Mouse (Mus musculus) cerebellum, postnatal 14 days (tissue): ENCODE measurements at regions not wholly inside any gene's neighbourhood (a gene's known extent, or its start where the extent isn't known, plus 50 kb on each side); places are given as distances from the start of the nearest gene placed in this dataset.
A peak's percentile ranks its signal among the peaks of the same experiment; 100 is the strongest.

Experiments
- DNase-seq, 2 experiments: peaks; one replicate each; pipeline ENCODE4 v3.0.0; 2021; ENCODE audit warnings: mixed read lengths in 2 of 2

DNA sequence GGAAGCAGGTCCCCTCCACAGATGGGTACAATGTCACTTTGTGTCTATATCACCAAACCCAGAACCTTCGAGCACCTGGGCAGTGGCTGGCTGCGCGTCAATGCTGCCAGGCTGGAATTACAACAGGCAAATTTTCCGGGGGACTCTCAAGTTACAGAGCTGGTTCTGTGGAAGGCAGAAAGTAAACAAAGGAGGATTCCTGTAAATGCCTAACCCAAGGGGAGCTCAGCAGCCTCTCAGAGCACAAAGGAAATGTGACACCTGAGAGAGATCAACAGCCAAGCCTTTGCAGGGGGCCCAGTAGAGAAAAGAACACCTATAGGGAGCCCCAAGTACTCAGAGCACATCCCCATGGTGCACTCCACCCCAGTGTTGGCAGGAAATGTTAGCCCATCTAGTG, 70.7 kb downstream of the Setd4 start:
- no peak for DNase-seq

DNA sequence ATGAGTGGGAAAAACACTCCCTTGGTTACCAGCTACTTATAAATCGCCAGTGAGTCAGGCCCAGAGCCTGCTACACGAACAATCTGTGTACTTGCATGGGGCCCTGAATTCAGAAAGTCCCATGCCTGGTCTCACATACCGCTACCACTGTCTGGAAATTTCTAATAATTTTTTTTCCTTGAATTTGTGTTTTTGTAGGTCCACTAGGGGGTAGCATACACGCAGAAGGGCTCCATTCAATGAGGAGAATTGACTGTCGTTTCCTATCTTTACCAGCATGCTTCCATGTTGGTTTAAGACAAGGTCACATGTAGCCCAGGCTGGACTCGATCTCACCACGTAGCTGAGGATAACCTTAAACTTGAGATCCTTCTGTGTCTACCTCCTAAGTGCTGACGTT, 71.9 kb downstream of the Setd4 start:
- DNase-seq: no peak

DNA sequence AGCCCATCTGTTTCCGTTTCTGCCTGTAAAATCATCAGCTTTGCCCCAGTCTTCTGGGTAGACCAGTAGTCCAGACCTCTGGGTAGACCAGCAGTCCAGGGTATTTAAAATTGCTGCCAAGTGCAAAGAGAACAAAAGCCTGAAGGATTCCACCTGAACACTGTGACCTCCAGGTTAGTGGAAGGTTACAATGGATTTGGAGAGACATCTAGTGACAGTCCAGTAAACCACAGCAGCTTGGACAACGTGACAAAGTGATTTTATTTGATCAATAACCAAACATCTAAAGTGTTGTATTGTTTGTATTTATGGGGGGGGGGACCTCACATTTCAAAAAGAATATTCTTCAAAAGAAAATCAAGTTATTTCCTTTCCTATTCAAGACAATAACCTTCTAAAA, 81.4 kb downstream of the Setd4 start:
- no peak for DNase-seq

DNA sequence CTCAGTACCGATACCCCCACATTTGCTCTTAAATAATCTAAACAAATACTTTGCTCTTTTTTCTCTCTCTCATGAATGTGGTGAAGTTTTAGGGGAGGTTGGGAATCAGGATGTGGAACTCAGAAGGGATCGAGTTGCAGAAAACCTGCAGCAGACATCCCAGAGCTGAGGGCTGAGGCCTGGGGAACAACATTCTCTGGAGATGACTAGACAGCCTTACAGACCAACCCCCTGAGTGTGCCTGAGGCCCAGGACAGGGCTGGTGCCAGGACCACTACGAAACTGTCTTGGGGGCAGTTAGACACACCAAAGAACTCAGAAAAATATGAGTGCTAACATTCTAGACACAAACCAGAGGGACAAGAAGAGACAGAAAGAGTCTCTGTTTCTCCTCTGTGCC, 83.4 kb downstream of the Setd4 start:
- DNase-seq: no peak

DNA sequence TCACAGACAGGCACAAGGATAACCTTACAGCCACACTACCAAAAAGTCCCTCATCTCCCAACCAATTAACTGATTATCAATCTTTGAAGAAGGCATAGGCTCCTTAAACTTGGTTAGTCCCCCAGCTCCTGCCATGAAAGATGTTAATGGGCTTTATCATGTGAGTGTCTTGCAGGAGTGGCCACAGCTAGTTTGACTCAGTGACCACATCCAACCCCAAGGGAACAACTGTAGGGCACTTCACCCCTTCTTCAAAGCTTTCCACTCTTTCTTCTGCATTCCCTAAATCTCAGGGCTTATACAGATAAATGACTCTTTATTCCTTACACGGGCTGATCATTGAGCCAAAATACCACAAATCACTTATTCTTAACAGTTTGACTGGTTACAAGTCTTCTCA, 85.2 kb downstream of the Setd4 start:
- no peak for DNase-seq

DNA sequence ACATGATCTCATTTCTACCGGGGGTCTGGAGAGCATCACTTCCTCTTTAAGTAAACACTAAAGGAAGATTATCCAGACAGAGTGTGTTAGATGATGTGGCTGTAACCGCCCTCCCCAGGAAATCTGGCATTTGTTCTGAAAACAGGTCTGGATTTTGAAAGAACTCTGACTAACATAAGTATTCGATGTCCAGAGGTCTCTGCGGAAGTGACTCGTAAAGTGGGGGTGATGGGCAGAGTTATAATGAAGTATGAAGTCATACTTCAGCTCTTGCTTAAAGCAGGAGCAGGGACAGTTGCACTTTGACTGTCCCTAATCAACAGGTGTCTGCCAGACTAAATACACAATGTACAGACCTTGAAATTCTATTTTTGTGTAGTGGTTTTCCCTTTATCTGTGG, 87.1 kb downstream of the Setd4 start:
- no peak for DNase-seq

DNA sequence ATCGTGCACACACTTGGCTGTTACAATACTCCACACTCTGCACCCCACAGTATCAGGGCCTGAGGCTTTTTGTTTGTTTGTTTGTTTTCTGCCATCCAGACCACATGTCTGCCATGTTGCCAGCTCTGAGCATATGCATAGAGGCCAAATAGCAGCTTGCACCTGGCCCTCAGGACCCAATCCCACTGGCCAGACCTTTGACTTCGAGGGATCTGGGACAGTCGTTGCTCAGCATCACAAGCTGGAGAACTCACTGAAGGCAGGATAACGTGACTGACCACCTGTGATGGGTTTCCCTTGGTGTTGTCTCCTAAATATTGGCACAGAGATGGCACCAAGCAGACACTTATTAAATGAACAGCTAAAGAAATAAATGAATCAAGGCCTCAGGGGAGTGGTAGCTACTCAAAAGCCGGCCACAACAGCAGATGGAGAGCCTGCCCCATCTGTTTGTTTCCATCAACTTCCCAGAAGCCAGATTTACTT, 88.4 kb downstream of the Setd4 start:
- peak; percentile 25 to 41 for DNase-seq

DNA sequence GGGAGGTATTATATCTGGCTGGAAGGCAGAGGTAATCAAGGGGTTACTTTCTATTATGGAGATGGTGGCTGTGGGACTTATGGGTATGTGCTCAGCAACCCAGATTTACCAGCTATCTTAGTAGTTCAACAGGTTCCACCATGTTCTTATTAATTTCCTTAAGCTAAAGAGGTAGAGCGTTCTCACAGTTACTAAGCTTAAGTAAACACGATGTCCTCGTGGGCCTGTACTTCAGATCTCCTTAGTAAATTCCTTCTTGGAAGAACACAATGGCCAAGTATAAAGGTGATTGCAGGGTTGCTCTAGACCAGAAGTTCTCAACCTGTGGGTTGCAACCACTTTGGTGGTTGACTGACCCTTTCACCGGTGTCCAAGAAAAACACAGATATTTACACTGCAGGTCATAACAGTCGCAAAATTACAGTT, 90.2 kb downstream of the Setd4 start:
- no peak for DNase-seq

DNA sequence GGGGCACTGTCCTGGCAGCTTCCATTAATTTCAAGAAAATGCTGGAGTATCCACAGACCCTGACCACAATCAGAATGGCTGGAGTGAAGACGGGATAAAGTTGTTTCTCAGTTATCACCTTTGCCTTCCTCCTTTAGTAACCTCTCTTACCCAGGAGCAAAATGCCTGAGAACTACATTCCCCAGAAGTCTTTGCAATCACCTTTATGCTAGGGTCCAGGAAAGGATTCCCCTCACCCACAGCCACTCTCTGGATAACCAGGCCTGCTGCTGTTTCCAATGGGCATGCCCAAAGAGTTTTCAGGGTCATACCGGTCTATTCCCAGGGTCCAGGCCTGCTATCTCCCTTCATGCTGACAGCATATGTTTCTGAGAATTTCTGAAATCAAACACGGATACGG, 91.9 kb downstream of the Setd4 start:
- no peak for DNase-seq

DNA sequence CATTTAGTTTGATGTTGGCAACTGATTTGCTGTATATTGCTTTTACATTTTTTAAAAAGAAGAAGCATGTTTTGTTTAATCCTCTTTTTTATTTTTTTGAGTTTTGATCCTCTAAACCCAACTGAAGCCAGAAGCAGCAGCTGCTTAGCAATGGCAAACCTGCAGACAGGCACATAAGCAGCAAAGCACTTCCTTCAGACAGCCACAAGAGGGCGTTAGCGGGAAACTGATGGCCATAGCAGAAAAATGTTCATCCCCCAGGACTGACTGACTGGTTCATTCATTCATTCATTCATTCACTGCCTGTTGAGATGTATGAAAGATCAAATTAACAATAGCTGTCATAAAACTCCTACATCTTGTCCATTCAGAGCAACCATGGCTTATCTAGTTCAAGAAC, 92.3 kb downstream of the Setd4 start:
- no peak for DNase-seq

DNA sequence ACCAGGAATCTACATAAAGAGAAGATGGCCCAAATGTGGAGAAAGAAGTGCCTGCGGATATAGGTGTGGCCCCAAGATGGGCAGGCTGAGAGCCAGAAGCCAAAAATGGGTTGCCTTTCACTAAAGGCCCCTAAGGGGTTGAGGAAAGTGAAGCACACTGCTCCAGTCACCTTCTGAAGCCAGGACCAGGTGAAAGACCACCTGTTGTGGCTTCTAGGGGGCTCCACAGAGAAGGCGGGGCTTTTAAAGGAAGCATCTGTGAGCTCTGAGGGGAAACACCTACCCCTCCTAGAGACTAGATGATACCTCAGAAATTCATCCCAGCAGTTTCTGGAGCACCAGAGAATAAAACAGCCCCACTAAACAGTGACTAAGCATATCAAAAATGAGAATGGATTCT, 105.1 kb downstream of the Setd4 start:
- no peak for DNase-seq

DNA sequence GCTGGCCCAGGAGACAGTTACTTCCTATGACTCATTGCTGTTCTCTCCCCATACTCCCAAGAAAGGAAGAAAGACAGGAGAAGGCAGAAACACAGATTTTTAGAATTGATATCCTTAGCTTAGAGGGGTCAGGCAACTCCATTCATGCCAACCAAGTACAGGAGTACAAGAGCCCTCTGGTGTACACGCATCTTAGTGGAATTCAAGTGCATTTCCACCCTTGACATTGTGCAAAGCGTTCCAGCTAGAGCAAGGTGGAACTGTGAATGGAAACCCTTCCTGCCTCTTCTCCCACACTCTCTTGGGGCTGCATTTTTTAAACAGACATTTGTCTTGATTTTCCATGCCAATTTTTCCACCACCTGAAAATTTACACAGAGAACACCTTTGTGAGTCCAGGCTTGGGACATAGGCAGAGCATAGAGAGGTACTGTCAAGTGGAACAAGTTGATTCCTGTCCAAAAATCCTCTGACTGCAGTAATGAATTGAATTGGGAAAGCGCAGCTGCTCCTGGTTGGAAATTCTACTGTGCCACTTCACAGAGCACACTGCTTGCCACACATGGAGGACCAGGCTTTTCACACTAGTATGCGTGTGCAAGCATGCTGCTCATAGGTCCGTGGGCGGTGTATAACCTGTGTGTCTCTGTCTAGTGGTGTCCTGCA, 110.4 kb downstream of the Setd4 start:
- no peak for DNase-seq

DNA sequence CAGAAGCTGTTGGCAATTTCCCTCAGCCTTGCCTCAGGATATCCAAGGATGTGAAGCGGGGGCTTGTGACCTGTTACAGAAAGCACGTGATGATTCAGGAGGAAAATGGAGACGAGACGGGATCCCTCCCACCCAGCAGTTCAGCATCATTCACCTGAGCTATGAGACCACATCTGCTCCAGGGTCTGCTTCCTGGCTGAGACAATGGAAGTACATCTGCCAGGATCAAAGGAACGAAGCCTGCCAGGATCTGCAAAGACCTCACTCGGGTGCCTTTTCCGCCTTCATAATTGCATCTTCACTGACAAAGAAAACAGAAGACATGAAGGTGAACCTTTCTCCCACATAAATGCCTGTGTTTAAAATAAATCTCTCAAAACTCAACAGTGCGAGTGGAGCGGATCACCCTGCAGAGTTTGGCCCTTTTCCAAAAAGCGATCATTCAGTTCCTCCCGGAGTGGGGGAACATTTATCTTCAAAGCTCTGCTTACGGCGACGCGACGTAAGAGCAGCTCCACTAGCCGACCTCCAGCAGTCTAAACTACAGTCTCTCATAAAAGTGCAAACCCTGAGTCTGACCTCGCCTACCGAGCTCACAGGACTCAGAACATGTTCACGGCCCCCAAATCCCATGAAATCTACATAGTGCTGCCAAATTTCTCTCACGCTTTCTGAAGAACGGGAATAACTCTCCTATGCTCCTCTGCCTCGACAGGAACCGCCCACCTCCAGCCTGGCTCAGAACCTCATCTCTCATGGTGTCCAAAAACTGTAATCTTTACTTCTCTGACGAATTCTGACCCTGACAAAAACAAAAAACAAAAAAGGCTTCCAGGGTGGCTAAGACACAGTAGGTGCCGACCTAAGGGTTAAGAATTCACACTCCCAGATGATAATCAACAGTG, 117.0 kb downstream of the Setd4 start:
- peak; percentile 8 to 16 for DNase-seq

DNA sequence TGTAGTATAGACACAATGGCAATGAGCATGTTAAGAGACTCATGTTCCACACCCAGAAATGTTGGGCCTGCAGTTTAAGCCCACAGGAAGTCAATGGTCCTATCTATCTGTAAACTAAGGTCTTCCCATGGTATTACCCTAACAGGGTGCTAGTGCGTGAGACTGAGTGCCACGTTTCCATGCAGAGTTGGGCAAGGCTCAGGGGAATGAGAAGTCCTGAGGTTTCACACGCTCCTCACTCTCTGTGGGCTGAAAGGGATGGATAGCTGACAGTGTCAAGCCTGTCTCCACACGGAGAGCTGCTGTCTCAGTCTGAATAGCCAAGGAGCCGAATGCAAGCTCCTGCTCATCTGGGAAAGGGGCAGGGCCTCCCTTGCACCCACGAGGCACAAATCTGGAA, 133.9 kb downstream of the Setd4 start:
- DNase-seq: no peak

DNA sequence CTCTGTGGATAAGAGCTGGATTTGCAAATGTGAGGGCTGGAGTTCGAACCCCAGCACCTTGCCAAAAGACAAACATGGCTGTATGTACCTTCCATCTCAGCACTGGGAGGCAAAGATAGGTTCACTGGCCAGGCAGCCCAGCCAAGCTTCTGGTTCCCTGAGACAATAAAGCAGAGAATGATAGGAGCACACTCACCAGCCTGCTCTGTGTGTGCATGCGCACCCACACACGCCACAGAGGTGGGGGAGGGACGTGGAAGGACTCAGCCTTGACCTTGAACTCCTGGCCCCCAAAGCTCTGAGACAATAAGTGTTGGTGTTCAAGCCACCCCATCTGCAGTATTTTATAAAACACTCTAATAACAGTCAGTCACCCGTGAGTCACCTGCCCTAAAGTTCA, 138.1 kb downstream of the Setd4 start:
- DNase-seq: no peak

DNA sequence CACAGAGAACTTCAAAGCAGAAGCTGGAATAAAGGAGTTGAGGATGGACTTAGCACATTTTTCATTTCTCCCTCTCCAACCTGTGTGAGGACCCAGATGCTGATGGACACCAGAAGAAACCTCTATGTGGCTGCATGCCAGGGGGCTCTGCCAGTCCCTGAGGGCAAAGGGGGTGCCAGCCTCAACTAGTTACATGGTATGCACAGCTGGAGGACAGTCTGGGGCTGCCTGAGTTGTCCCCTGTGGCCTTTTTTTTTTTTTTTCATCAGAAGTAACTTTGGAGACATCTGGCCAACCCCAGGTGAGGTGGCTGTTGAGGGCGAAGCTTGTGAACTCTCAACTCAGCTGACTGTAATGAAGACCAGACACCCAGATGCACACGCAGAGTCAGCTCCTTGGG, 139.0 kb downstream of the Setd4 start:
- no peak for DNase-seq

DNA sequence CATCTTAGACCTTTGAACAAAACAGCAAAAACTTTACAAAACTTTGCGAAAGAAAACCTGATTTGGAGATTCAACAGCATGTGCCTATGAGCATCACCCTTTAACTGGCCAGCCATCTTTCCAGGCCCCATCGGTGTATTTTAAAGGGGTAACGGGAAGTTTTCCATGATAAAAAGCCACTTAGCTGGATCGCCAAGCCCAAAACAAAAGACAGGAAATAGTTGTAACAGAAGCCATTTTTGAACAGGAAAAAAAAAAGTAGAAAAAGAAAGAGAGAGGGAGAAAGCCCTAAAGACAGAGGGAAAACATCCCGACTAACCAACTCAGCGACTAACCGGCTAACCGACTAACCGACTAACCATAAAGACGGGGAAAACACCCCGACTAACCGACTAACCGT, 140.5 kb downstream of the Setd4 start:
- no peak for DNase-seq

DNA sequence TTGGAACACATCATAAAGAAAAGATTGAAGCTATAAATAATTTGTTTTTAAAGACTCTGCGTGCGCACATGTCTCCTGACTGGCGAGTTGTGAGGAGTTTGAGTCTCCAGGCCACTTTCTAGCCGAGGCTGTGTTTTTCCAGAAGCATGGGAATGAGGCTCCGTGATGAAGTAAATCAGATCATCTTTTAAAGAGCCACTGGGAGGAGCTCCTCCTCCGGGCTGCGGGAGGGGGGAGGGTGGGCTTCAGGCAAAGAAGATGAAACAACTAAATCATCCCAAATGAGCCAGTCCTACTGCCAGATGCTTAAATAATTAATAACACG, 141.6 kb downstream of the Setd4 start:
- no peak for DNase-seq

DNA sequence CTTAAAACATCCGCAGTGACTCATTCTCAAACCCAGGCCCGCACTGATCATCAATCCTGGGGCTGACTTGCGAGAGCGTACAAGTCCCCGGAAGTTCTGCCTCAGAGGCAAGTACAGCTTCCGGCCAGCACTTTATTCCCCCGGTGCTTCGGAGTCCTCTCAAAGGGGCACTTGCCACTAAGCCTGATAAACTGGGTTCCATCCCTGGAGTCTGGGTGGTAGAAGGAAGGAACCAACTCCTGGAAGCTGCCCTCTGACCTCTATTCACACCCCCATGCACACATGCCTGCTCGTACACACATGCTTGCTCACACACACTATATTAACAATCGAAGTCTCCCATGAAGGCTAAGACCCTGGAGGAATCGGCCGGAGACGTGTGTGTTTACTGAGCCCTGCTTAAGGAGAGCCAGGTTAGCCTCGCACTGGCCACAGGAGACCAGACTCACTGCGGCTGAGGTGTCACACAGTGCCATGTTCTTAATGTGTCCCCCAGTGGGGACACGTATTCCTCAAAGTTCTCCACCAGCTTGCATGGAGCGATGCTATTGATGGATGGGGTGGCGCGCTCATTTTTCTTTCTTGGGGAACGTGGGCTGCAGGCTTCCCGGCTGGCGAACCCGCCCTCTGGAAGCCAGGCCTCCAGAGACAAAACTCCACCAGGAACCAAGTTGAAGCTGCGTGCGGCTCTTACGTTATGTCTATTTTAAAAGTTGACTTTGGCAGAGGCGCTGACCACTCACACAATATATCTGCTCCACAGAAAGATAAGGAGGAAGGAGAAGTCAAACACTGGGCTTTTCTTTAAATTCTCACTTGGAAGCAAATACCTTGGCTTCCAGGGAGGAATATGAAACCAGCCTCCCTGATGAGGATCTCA, 142.2 kb downstream of the Setd4 start:
- DNase-seq: no peak

DNA sequence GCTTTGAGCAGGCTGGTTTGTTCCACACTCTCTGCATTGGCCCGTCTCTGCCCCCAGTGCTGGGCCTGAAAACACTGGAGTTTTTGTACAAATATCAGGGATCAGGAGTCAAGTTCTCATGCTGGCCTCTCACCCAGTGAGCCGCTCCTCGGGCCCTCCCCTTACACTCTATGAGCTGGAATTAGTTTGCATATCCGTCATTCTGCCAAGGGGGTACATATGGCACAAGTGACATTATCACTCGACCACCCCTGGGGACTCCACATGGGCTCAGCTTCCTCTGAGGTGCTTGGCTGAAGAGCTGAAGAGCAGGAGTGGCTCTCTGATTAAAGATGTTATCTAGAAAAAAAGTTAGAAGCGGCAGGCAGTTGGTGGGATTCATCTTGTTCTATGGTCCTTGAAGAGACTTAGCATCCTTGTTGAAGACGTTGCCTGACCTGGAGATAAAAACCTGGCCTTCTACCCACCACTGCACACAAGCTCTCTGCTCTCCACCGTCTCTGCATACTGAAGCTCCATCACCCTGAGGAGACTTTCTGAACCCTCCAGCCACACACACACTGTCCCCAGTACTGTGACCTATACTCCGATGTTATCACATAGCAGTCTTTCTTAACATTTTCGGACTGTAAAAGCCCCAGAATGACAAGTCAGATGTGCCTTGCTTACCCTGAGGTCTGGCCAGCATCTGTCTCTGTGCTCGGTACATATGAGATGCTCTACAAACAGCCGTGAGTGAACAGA, 144.2 kb downstream of the Setd4 start:
- DNase-seq: no peak

DNA sequence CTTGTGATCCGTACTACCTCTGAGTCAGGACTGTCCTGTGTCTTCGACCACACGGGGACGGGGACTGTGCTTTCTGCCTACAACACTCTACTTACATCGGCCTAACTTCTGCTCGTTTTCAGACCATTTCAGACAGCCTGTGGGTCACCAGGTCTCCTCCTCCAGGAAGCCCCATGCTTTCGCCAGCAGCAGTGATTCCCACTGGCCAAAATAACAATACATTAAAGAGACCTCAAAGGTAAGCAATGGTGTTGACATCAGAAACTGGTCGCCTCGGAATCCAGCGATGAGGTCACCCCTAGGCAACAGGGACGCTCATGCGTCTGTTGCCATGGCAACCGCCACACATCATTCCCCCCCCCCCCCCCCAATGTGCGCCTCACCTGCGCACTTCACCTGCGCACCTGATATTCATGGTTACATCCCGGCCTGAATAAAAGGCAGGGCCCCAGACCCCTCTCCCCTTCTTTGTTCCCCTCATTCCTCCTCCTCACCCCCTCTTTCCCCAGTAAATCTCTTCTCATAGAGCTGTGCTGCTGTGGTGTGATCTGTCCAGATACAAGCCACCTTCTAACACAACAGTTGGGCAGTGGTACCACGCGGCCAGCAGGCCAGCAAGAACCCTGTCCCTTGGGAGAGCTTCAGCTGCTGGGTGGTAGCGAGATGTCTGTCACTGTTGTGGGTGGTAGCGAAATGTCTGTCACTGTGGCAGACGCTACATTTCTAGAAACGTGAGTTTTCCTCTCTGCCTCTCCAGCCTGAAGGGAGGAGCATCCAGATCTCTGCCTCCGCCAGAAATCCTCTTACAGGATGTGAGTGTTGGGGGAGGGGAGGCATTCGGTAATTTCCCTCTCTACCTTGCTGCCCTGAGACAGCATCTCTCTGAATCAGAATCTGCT, 145.0 kb downstream of the Setd4 start:
- peak; percentile 24 to 38 for DNase-seq
